Mouse (Mus musculus) embryonic facial prominence, embryonic 11.5 days (tissue): Measurements from ENCODE around the gene Pdrg1. TPM values are rescaled to one million over a fixed set of nuclear protein-coding genes. Genes with fewer than 3 reads are reported as not detected.

Experiments
- ATAC-seq: fragments of 200-750 bp; cut with Nextera tagmentation; replicated peaks from 2 replicates; pipeline ENCODE4 v1.8.0; 2017; ENCODE audit warnings: low read depth; ENCODE audit not compliant: insufficient number of reproducible peaks, low FRiP score, low TSS enrichment
- DNase-seq: peaks from one replicate; pipeline ENCODE4 v3.0.0-alpha.2; 2015; ENCODE audit warnings: low spot score
- H3K27ac ChIP-seq: fragments of 300-500 bp; sonication (generic); replicated peaks from 2 replicates; pipeline ENCODE4 v1.5.1; 2014; ENCODE audit warnings: mild to moderate bottlenecking, low read depth, low read length, control low read depth
- H3K27me3 ChIP-seq: fragments of 300-500 bp; sonication (generic); 2 replicates; pipeline ENCODE4 v1.6.1; 2014; ENCODE audit warnings: mild to moderate bottlenecking, low read length, moderate library complexity, mixed read lengths; ENCODE audit not compliant: control insufficient read depth, insufficient read depth
- H3K36me3 ChIP-seq: fragments of 300-500 bp; sonication (generic); replicated peaks from 2 replicates; pipeline ENCODE4 v1.6.1; 2014; ENCODE audit warnings: low read depth, mild to moderate bottlenecking, low read length, moderate library complexity, mixed read lengths; ENCODE audit not compliant: control insufficient read depth, insufficient read depth
- H3K4me1 ChIP-seq: fragments of 300-500 bp; sonication (generic); 2 replicates; pipeline ENCODE4 v1.6.1; 2014; ENCODE audit warnings: low read length, mixed read lengths; ENCODE audit not compliant: control insufficient read depth, insufficient read depth
- H3K4me2 ChIP-seq: fragments of 300-500 bp; sonication (generic); 2 replicates; pipeline ENCODE4 v1.6.1; 2014; ENCODE audit warnings: low read depth, mild to moderate bottlenecking, control low read depth, low read length, moderate library complexity
- H3K4me3 ChIP-seq: fragments of 300-500 bp; sonication (generic); 2 replicates; pipeline ENCODE4 v1.5.1; 2014; ENCODE audit warnings: low read depth, low read length, control low read depth
- H3K9ac ChIP-seq: fragments of 300-500 bp; sonication (generic); replicated peaks from 2 replicates; pipeline ENCODE4 v1.6.1; 2014; ENCODE audit warnings: mild to moderate bottlenecking, control low read depth, low read length
- H3K9me3 ChIP-seq: fragments of 300-500 bp; sonication (generic); replicated peaks from 2 replicates; pipeline ENCODE4 v1.6.1; 2016; ENCODE audit warnings: mild to moderate bottlenecking, low read length, inconsistent platforms, mixed read lengths; ENCODE audit not compliant: control insufficient read depth
- WGBS: fragments of 180-500 bp; shearing (Covaris S2); extraction: QIAGEN DNeasy Blood & Tissue Kit; methylation state at CpG from one replicate; pipeline ENCODE4 v1.1.7; 2014; 5-methylcytosine and 5-hydroxymethylcytosine counted together
- polyA plus RNA-seq: library from polyadenylated mRNA; unstranded; fragments of >200 nt; fragmentation: Nextera tagmentation; extraction: Ambion mirVana; gene quantifications from 2 replicates; pipeline ENCODE4 v1.2.1, GENCODE M21; 2014

Gene Pdrg1
- polyA plus RNA-seq, 1 experiment from 2014 or later, result 71.4 TPM

DNA sequence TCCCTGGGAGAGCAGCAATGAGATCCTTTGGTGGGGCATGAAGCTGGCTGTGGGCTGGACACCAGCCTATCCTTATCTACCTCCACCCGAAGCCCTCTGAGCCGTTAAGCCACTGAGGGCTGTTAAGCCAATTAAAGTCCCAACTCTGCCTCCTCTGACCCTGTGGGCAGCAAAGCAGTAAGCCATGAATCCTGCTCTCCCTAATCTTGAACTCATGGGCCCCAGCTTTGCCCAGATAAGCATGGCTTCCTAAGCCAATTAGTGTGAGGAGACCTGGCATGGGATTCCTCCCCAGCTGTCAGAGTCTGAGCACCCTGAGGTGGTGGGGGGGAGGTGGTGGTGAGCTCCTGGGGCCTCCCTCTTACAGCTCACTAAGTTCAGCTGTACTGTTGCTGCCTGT lies 21.5 kb upstream of the Pdrg1 start:
- WGBS, result 40% methylated on average over 2 of the region's 2 CpGs
- DNase-seq (no peak), ATAC-seq (no peak)
- Histone ChIP-seq H3K27me3 (peaks cover 16% of the 10 kb centered on the region), H3K4me2 (no peak overlapping the region), H3K4me3 (no peak overlapping the region), H3K9me3 (no peaks in the 10 kb centered on the region), H3K4me1 (no peaks in the 10 kb centered on the region), H3K36me3 (no peaks in the 10 kb centered on the region), H3K9ac (no peak overlapping the region), H3K27ac (no peak overlapping the region)

DNA sequence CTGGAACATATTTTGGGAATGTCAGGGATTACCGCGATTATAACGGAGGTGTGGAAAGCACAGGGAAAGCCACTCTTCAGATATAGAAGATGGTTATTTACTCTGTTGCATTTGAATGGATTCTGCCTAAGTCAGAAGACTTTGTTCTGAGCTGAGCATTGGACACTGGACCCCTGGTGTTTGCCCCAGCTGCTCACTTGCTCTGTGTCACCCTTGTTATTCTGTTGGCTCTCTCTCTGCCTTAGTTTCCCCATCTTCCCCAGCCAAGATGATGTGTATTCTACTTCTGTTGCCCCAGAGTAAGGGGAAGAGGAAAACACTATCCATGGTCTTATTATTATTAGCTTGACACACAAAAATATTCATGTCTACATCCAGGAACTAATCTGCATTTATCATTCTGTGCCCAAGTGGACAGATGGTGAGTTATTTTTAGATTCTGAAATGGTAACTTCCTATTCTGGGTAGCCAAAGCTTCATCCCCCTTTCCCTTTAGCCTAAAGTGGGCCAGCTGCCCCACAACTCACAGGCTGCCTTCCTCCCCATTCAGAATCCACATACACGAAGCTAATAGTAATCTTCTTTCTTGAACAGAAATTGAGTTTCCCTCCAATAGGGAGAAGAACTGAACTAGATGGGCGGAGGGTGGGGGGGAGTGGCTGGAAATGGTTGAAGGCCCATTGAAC lies 18.5 kb upstream of the Pdrg1 start:
- WGBS, result 70% methylated on average over 5 of the region's 5 CpGs
- no peak overlapping the region for H3K27ac ChIP-seq
- no peaks in the 10 kb centered on the region for H3K4me1 ChIP-seq
- H3K4me3 ChIP-seq, result no peak overlapping the region
- no peaks in the 10 kb centered on the region for H3K9me3 ChIP-seq
- ATAC-seq (no peak), DNase-seq (no peak)
- H3K36me3 ChIP-seq, result no peaks in the 10 kb centered on the region
- H3K9ac ChIP-seq, result no peak overlapping the region
- H3K27me3 ChIP-seq, result peaks cover 33% of the 10 kb centered on the region
- no peak overlapping the region for H3K4me2 ChIP-seq

DNA sequence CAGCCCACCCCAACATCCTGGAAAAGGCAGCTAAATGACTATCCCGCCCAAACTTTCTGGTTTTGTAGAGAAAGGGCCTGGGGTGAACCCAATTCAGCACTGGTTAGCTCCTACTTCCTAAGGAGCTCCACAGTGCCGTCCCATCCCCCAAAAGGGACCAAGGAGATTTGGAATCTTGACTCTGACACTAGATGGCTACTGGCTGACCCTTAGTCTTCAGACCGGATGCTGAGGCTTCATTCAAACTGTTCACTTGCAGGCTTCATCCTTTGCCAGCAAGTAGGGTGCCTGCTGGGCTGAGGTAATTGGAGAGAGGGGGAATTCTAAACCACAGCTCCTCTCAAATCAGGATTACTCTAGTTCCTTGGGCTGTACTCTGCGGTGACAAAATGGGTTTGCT lies 17.7 kb upstream of the Pdrg1 start:
- Histone ChIP-seq H3K4me2 (no peak overlapping the region), H3K27me3 (peaks cover 33% of the 10 kb centered on the region), H3K27ac (no peak overlapping the region), H3K4me1 (no peaks in the 10 kb centered on the region), H3K9ac (no peak overlapping the region), H3K36me3 (no peaks in the 10 kb centered on the region), H3K4me3 (peak overlapping the region; percentile 12; the same call in 1 of the 2 replicates), H3K9me3 (no peaks in the 10 kb centered on the region)
- WGBS, result 10% methylated on average over 4 of the region's 4 CpGs
- DNase-seq (peak; percentile 9), ATAC-seq (no peak)

DNA sequence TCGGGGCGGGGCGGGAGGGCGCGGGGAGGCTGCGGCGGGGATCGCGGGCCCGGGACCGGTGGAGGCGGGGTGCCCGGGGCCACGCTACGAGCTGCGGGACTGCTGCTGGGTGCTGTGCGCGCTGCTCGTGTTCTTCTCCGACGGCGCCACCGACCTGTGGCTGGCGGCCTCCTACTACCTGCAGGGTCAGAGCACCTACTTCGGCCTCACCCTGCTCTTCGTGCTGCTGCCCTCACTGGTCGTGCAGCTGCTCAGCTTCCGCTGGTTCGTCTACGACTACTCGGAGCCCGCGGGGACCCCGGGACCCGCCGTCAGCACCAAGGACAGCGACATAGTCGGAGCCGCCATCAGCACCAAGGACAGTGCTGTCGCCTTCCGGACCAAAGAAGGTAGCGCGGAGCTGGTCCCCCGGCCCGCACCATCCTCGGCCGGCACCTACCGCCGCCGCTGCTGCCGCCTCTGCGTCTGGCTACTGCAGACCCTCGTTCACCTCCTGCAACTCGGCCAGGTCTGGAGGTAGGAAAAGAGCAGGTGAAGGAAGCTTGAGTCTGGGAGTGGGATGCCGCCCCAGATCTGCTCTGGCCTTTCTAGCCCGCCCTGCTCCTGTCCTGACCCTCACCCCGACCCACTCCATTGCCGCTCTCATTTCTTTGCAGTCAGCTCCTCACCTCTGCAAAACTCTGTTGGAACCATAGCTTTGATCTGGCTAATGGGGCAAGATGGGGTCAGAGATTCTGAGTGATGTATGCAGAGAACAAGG lies 17.0 kb upstream of the Pdrg1 start:
- Histone ChIP-seq H3K4me3 (peak overlapping the region; percentile 39), H3K4me1 (no peaks in the 10 kb centered on the region), H3K9ac (no peak overlapping the region; the same call in 1 of the 2 replicates), H3K27ac (no peak overlapping the region), H3K4me2 (peak overlapping the region; percentile 86), H3K36me3 (no peaks in the 10 kb centered on the region), H3K9me3 (no peaks in the 10 kb centered on the region), H3K27me3 (peaks cover 33% of the 10 kb centered on the region)
- ATAC-seq, result peak; percentile 62
- under 1% methylated on average over 53 of the region's 58 CpGs for WGBS
- peak; percentile 91 for DNase-seq

DNA sequence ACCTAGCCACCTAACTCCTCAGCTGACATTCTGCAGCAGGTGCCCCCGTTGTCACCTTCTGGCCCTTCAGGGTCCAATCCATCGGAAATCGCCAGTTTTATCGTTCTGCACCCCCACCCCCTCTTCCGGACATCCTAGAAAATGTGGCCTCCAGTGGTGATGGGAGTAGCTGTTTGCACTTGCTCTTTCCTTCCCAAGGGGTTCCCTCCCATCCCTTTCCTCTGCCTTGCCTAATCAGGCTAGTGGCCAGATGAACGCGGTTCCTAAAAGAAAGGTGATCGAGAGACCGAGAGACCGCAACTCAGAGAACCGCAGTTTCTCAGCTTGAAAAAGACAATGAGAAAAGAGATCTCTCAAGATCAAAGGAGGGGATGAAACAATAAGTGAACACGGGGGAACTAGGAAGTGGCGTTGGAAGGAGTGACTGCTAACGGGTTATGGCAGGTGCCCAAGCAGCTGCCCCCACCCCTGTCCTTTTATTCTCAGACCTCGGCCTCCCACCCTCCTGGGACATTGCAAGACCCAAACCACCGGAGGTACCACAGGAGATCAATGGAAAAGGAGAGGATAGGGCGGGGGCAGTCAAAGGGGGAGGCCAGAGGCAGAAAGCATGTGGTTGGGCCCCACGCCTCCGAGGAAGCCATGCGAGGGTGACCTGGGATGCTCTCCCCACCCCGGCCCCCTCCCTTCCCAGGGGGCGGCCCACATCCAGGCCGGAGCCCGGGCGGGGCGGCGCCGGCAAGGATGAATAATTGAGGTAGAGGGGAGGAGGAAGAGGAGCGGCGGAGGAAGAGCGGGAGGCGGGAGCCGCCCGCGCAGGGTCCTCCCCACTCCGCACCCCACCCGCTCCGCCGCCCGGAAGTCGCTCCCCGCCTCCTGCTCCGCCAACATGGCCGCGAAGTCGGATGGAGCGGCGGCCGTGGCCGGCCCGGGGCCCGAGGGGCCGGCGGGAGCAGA lies 16.2 kb upstream of the Pdrg1 start, which contains the start of gene Xkr7:
TSS of gene Xkr7 (plus strand) at position 727 of the 957 bp plus-strand sequence.
- DNase-seq (peak; percentile 8), ATAC-seq (peak; percentile 58; the same call in 1 of the 2 replicates)
- peaks cover 33% of the 10 kb centered on the region for H3K27me3 ChIP-seq
- H3K36me3 ChIP-seq, result no peaks in the 10 kb centered on the region
- no peak within 1 kb of the TSS; the same call in 1 of the 2 replicates for H3K9ac ChIP-seq
- peak within 1 kb of the TSS; percentile 39 for H3K4me3 ChIP-seq
- 1% methylated on average over 52 of the region's 54 CpGs for WGBS
- no peaks in the 10 kb centered on the region for H3K4me1 ChIP-seq
- H3K4me2 ChIP-seq, result peak within 1 kb of the TSS; percentile 86
- H3K27ac ChIP-seq, result no peak within 1 kb of the TSS
- no peaks in the 10 kb centered on the region for H3K9me3 ChIP-seq

DNA sequence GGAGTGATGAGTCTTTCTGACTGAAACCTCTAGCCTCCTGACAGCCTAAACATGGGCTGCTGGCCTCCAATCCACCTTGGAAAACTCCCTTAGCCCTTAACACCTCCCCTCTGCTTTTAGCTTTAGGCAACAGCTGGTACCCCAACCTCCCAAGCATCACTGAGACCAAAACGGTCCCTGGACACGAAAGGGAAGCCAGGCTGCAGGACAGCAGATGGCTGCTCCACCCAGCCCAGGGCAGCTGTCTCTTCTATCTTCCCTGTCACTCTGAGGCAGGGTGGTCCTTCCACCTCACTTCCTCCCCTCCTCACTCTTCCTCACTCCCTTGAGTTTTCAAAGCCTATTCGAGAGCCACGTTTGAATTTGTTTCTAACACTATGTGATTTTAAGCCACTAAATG lies 15.2 kb upstream of the Pdrg1 start:
- no peaks in the 10 kb centered on the region for H3K4me1 ChIP-seq
- no peak overlapping the region for H3K4me3 ChIP-seq
- no peak for DNase-seq
- H3K27me3 ChIP-seq, result peaks cover 33% of the 10 kb centered on the region
- H3K9ac ChIP-seq, result no peak overlapping the region
- no peak overlapping the region for H3K4me2 ChIP-seq
- no peak; the same call in 1 of the 2 replicates for ATAC-seq
- no peak overlapping the region for H3K27ac ChIP-seq
- H3K36me3 ChIP-seq, result no peaks in the 10 kb centered on the region
- 34% methylated on average over 4 of the region's 4 CpGs for WGBS
- H3K9me3 ChIP-seq, result no peaks in the 10 kb centered on the region

DNA sequence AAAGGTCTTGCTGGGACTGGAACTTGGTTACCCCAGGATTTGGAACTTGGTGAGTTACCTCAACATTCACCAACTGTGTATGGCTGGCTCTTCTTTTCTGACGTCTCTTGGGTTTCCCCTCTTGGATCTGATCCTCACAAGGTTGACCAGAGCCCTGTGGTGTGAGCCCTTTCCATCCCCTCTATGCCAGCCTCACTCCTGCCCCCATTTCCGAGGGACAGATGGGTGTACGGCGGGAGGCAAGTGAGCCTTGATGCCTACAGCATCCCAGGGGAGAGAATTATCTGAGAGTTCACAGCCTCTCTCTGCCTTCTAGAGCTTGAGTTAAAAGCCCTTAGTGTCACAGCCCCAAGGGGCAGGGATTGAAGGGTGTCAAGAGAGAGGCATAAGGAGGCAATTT lies 12.3 kb upstream of the Pdrg1 start:
- WGBS, result 61% methylated on average over 4 of the region's 4 CpGs

More for the DNA sequence above, 12.3 kb upstream of the Pdrg1 start:
- ATAC-seq (no peak), DNase-seq (no peak)
- H3K9me3 ChIP-seq, result no peaks in the 10 kb centered on the region
- H3K9ac ChIP-seq, result no peak overlapping the region
- no peaks in the 10 kb centered on the region for H3K4me1 ChIP-seq
- peaks cover 23% of the 10 kb centered on the region for H3K27me3 ChIP-seq
- H3K27ac ChIP-seq, result no peak overlapping the region
- no peak overlapping the region for H3K4me3 ChIP-seq
- no peaks in the 10 kb centered on the region for H3K36me3 ChIP-seq
- no peak overlapping the region for H3K4me2 ChIP-seq
